Mouse (Mus musculus) kidney, postnatal 4 days (tissue): Measurements from ENCODE around the gene Gatad1.
"Not testable (repeated sequence)": the region's sequence is repeated elsewhere in the genome, so short reads cannot be mapped to it uniquely, and the experiment has no call there.

Experiments used
- DNase-seq, 2 experiments: peaks; one replicate each; pipeline ENCODE4 v3.0.0; 2021; ENCODE audit warnings: mixed read lengths in 2 of 2

The Gatad1 gene

GRCm38 (mm10) chr5:3657085-3657484 is at the start of gene Gatad1:
TSS of gene Gatad1 (minus strand) at chr5:3657185.
- DNase-seq: no peak

- DNase-seq: no peak
Observed at GRCm38 (mm10) chr5:3702180-3702579, 45.2 kb upstream of the Gatad1 start.

DNA sequence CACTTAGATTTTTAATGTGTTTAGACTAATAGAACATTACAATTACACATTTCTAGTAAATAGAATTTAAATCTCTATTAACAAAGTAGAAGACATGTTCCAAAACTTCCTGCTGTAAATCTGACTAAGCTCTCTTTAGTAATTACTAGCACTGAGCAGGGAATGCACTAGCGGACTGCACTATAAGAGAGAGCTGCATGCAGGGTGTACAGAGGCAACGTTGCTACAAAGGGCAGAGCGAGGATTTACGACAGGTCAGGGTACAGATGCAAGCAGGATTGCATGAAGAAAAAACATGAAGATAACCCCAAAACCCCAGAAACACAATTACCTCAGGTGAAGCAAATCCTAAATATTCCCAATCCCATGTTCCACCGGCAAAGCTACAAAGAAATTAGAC is 43.0 kb upstream of the Gatad1 start:
- no peak for DNase-seq

DNA sequence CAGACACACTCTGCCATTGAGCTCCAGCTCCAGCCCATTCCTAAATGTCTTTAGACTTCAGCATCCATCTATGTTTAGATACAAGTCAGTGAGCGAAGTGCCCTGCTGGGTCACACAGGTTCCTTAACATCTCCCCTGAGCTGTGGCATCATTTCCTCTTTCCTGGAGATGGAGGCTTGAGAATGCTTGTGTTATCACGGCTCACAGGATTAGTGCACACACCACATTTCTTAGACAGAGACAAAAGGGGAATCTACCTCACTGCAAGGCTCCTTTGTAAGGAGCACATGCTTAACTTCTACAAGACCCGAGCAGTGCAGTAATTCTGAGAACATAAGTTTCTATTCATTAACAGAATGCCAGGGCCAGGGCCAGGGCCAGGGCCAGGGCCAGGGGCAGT is 39.0 kb upstream of the Gatad1 start:
- no peak for DNase-seq

DNA sequence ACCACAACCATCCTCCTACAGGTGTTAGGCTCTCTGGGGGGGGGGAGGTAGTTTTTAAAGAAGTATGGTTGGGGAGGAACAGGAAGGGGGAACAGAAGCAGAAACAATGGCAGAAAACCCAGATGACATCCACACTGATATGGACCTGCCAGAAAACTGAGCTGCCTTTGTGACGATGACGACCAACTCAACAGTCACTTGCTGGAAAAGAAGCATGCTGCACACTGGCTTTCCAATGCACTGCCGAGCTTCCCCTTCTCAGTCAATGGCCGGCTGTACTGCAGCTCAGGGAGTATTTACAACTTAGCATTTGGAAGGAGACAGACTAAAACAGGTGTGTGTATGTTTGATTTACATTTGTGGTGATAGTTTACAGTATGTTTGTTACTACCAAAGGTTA is 38.2 kb upstream of the Gatad1 start:
- no peak for DNase-seq

- DNase-seq: no peak
Observed at GRCm38 (mm10) chr5:3692956-3693355, 36.0 kb upstream of the Gatad1 start.

- no peak for DNase-seq
Observed at GRCm38 (mm10) chr5:3691283-3691682, 34.3 kb upstream of the Gatad1 start.

DNA sequence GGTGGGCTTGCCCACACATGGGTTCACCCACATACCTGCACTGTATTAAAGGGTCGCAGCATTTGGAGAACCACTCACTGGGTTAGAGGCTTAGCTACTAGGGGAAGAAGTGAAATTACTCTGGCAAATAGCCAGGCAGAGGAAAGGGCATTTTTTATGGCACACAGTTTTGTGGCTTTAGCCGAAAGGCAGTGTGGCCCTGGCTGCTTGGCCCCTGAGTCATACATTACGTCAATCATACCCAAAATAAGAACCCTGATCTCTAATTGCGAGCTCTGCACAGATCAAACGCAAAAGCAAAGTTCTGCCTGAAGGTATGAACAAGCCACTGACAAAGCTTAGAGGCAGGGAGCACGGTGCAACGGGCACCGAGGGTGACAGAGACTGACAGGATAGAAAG is 31.3 kb upstream of the Gatad1 start:
- no peak for DNase-seq

GRCm38 (mm10) chr5:3669938-3670554 is 13.1 kb upstream of the Gatad1 start:
- DNase-seq: no peak

- DNase-seq: no peak
Observed at GRCm38 (mm10) chr5:3666585-3666984, 9.6 kb upstream of the Gatad1 start.

GRCm38 (mm10) chr5:3665225-3665624 is 8.2 kb upstream of the Gatad1 start:
- DNase-seq: no peak

DNA sequence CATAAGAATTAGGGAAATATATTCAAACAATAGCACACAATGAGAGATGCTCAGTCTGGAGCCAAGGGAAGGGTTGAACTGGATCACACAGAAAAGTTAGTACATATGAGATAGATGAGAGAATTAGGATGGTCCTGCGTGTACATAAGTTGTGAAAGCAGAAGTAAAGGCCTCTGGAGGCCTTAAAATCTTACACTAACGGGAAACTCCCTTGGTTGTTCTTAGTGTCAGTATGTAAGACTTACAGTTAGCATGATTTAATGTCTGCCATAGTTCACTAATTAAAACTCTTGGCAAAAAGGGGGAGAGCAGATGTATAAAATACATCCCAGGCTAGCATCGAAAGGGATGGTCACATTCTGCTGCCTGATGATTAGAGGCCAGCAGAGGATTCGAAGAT is 3.2 kb downstream of the Gatad1 start:
- DNase-seq: no peak

- DNase-seq: not testable (repeated sequence)
Observed at GRCm38 (mm10) chr5:3652903-3653575, 3.9 kb downstream of the Gatad1 start.

- DNase-seq: no peak
Observed at GRCm38 (mm10) chr5:3651621-3652020, 5.4 kb downstream of the Gatad1 start.

DNA sequence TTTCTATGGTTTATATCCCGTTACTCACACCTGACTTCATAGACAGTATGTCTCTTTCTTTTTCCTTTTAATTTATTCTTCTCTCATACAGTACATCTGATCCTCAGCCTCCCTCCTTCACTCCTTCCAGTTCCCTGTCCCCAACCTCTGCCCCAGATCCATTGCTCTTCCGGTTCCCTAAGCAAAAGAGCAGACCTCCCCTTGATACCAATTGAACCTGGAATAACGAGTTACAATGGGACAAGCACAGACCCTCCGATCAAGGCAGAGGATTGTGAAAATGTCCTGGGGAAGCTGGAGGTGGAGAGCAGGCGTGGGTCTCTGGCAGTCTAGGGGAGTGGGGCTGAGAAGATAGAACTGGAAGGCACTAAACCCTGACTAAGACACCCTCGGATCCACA is 6.1 kb downstream of the Gatad1 start, which contains the start of gene Tmbim7:
Gene Tmbim7 (plus strand): TSS at position 301 of the 400 bp plus-strand sequence.
- DNase-seq: no peak

- no peak for DNase-seq
Observed at GRCm38 (mm10) chr5:3648849-3649210, 8.2 kb downstream of the Gatad1 start.

GRCm38 (mm10) chr5:3648206-3648848 is 8.7 kb downstream of the Gatad1 start:
- DNase-seq: no peak

GRCm38 (mm10) chr5:3647708-3648121 is 9.3 kb downstream of the Gatad1 start:
- peak; percentile 91 to 96 for DNase-seq

DNA sequence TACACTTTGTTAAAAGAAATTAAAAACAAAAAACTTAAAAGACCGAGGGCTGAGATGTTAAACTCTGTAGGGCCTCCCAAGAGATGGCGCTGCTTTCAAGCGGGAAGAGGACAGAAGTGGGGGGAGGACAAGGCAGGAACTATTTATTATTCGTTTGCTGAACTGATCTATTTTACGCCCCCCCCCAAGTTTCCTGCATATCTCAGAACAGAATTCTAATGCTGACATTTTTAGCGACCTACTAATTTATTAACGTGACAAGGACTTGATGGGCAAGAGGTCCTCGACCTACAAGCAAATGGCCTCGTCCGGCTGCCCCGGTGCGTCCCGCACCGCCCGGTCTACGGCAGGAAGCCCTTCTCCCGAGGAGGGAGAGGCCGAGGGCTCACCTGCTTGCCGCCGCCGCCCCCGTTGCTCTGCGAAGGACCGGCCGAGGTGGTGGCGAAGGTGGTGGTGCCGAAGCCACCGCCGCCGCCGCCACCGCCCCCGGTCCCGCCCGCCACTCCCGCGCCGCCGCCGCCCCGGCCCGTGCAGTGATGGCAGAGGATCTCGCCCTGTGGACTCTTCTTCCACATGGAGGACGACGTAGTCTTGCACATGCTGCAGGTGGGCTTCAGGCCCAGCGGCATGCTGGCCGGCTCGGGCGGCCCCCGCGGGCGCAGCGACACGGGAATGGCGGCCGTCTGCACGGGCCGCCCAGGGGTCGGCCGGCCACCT is 9.8 kb downstream of the Gatad1 start:
- DNase-seq: peak; percentile 69 to 74

GRCm38 (mm10) chr5:3646539-3646938 is 10.4 kb downstream of the Gatad1 start:
- peak in 1 of 2 experiments; percentile 6 for DNase-seq

DNA sequence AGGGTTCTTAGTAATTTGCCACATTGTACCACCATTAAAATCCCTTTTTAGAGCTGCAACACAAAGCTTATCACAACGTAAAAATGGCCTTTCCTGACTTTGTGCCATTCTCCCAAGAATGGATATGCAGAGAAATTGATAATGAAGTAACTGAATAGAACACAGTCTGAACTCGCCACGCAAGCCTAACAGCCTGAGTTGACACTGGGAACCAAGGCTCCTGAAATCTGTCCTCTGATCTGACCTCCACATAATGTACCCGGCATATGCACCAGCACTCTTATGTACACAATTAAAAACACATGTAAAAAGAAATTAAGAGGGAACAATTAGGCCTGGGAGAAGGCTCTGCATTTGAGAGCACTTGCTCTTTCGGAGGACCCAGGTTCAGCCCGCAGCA is 11.7 kb downstream of the Gatad1 start:
- DNase-seq: no peak

GRCm38 (mm10) chr5:3644621-3645020 is 12.4 kb downstream of the Gatad1 start:
- DNase-seq: no peak

DNA sequence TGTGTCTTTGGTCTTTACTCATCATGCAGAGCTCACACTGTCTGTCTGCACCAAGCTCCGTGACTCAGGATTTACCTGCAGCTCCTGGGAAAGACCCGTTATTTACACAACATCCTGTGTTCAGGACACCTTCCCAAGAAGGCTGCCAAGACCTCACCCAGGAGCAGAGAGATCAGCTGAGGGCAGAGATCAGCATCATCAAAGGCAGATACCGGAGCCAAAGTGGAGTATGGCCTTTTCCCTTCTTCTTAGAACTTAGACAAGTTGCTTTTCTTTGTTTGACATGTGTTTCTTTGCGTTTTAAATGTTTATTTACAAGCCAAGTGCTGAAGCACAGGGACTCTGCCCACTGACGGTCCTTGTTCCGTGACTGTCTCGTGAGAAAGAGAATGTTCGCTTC is 21.7 kb downstream of the Gatad1 start:
- DNase-seq: no peak

- peak; percentile 11 to 19 for DNase-seq
Observed at GRCm38 (mm10) chr5:3633951-3634350, 23.0 kb downstream of the Gatad1 start.
